Mouse (Mus musculus) ES-Bruce4 (cell line): ENCODE data around the gene Il17re. TPM values are rescaled to one million over a fixed set of nuclear protein-coding genes. Genes with fewer than 3 reads are reported as not detected.

Experiments
- H3K27ac ChIP-seq: 2 replicates; pipeline ENCODE4 v1.5.1; 2012; ENCODE audit warnings: low read length, inconsistent platforms; ENCODE audit not compliant: insufficient read depth
- H3K27me3 ChIP-seq: 2 replicates; pipeline ENCODE4 v1.6.1; 2012; ENCODE audit warnings: mild to moderate bottlenecking, low read length, inconsistent platforms; ENCODE audit not compliant: control insufficient read depth, poor library complexity, insufficient read depth, severe bottlenecking
- H3K36me3 ChIP-seq: 2 replicates; pipeline ENCODE4 v1.6.1; 2012; ENCODE audit warnings: inconsistent platforms, mild to moderate bottlenecking, low read length, moderate library complexity; ENCODE audit not compliant: control insufficient read depth, poor library complexity, insufficient read depth, severe bottlenecking
- H3K4me1 ChIP-seq: one replicate; pipeline ENCODE4 v1.8.1; 2011; ENCODE audit warnings: low read length; ENCODE audit not compliant: control insufficient read depth, insufficient read depth
- H3K4me3 ChIP-seq: 2 replicates; pipeline ENCODE4 v1.5.1; 2011; ENCODE audit warnings: low read depth, mild to moderate bottlenecking, low read length
- H3K9ac ChIP-seq: 2 replicates; pipeline ENCODE4 v1.6.1; 2012; ENCODE audit warnings: low read depth, mild to moderate bottlenecking, inconsistent platforms; ENCODE audit not compliant: poor library complexity, severe bottlenecking
- H3K9me3 ChIP-seq: replicated peaks from 2 replicates; pipeline ENCODE4 v1.6.1; 2012; ENCODE audit warnings: mild to moderate bottlenecking, low read length, inconsistent platforms; ENCODE audit not compliant: control insufficient read depth, poor library complexity, insufficient read depth, severe bottlenecking
- CTCF ChIP-seq: IDR thresholded peaks from one replicate; pipeline ENCODE4 v1.8.1; 2011; ENCODE audit warnings: low read depth, low read length
- EP300 ChIP-seq: IDR thresholded peaks from 2 replicates; pipeline ENCODE4 v1.6.1; 2011; ENCODE audit warnings: low read depth, low read length; ENCODE audit not compliant: insufficient read depth
- POLR2A ChIP-seq: IDR thresholded peaks from one replicate; pipeline ENCODE4 v1.8.1; 2011; ENCODE audit warnings: low read length; ENCODE audit not compliant: insufficient read depth
- polyA plus RNA-seq: library from polyadenylated mRNA; stranded (reverse); fragments of >200 nt; gene quantifications from 2 replicates; pipeline ENCODE4 v1.2.4, GENCODE M21; 2011; ENCODE audit warnings: low read depth; ENCODE audit not compliant: missing spikeins, insufficient read depth, insufficient read length

Il17re gene
- polyA plus RNA-seq, 1 experiment, result 3.1 TPM

DNA sequence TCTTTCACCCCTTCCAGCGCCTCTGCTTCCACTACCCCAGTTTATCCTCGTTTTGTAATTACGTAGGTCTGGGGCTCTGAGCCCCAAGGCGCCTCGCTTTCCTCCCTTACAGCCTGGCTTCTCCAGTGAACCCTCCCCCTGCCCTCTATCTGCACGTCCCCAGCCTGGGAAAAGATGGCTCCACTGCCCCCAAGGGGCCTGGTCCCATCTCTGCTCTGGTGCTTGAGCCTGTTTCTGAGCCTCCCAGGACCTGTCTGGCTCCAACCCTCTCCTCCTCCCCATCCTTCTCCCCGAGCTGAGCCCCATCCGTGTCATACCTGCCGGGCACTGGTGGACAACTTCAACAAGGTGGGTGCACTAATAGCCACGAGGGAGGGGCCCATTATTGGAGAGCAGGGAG lies 25.4 kb downstream of the Il17re start:
- peak overlapping the region; percentile 64 for H3K4me3 ChIP-seq
- no peaks in the 10 kb centered on the region for H3K27me3 ChIP-seq
- no peak for TF ChIP-seq CTCF
- no peak for TF ChIP-seq EP300
- TF ChIP-seq POLR2A, result no peak
- H3K36me3 ChIP-seq, result no peaks in the 10 kb centered on the region
- peak overlapping the region; percentile 81 for H3K27ac ChIP-seq
- H3K9ac ChIP-seq, result peak overlapping the region; percentile 70
- peaks cover 8% of the 10 kb centered on the region for H3K4me1 ChIP-seq
- H3K9me3 ChIP-seq, result no peaks in the 10 kb centered on the region

DNA sequence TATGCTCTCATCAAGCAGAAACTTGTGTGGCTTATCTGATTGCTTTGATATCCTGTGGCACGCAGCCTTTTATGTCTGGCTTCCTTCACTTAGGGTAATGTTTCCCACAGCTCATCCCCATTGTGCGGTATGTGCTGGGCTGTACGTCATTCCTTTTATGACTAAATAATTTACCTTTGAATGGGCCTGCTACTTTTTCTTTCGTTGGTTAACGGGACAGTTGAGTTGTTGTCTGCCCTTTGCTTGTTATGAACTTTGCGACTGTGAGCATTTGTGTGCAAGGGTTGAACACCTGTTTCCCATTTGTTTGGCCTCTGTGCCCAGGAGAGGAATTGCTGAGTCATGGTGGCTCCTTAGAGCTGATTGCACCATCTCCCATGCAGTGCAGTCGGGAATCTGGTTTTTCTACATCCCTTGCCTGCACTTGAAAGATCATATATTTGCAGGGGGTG lies 28.9 kb downstream of the Il17re start:
- H3K36me3 ChIP-seq, result no peaks in the 10 kb centered on the region
- H3K4me3 ChIP-seq, result no peak overlapping the region
- H3K27ac ChIP-seq, result peak overlapping the region; percentile 81
- TF ChIP-seq POLR2A (no peak), CTCF (no peak), EP300 (peak; percentile 76)
- no peaks in the 10 kb centered on the region for H3K9me3 ChIP-seq
- peaks cover 8% of the 10 kb centered on the region for H3K4me1 ChIP-seq
- no peaks in the 10 kb centered on the region for H3K27me3 ChIP-seq
- H3K9ac ChIP-seq, result peak overlapping the region; percentile 19

DNA sequence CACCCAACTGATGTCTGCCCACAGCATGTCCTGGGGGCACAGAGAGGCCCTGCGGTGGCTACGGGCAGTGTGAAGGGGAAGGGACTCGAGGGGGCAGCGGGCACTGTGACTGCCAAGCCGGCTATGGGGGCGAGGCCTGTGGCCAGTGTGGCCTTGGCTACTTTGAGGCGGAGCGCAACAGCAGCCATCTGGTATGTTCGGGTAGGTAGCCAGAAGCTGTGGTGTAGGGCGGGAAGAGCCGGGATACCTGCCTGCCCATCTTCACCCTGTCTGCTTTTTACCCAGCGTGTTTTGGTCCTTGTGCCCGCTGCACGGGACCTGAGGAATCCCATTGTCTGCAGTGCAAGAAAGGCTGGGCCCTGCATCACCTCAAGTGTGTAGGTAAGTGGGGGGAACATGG lies 31.1 kb downstream of the Il17re start:
- H3K9me3 ChIP-seq, result no peaks in the 10 kb centered on the region
- no peak overlapping the region for H3K27ac ChIP-seq
- peaks cover 8% of the 10 kb centered on the region for H3K4me1 ChIP-seq
- no peaks in the 10 kb centered on the region for H3K36me3 ChIP-seq
- H3K4me3 ChIP-seq, result no peak overlapping the region
- TF ChIP-seq CTCF (no peak), EP300 (no peak), POLR2A (no peak)
- no peak overlapping the region for H3K9ac ChIP-seq
- H3K27me3 ChIP-seq, result no peaks in the 10 kb centered on the region

DNA sequence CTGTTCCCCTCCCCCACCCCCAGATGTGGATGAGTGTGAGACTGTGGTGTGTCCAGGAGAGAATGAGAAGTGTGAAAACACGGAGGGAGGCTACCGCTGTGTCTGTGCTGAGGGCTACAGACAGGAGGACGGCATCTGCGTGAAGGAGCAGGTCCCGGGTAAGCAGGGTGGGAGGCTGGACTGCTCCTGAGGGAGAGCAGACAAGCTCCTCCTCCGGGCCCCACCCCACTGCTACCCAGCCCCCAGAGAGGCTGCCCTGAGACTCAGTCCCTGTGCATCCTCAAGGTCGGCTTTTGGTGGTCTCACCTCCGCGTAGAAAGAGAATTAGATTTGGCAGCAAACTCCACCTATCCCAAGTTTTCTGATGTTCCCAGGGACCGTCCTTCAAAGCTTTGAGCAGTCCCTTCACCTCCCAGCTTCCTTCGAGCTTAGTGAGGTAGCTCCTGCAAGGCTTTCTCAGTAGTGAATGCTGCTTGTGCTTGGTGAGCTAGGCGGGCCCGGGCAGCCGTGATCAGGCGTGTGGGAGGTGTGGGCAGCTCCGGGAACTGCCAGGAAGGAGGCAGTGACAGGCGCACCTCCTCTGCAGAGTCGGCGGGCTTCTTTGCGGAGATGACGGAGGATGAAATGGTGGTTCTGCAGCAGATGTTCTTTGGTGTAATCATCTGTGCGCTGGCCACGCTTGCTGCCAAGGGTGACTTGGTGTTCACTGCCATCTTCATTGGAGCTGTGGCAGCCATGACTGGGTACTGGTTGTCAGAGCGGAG lies 34.0 kb downstream of the Il17re start:
- no peaks in the 10 kb centered on the region for H3K36me3 ChIP-seq
- H3K27ac ChIP-seq, result no peak overlapping the region
- H3K27me3 ChIP-seq, result no peaks in the 10 kb centered on the region
- TF ChIP-seq CTCF (no peak), EP300 (no peak), POLR2A (no peak)
- peak overlapping the region; percentile 20 for H3K4me3 ChIP-seq
- no peak overlapping the region for H3K9ac ChIP-seq
- no peaks in the 10 kb centered on the region for H3K9me3 ChIP-seq
- peaks cover 8% of the 10 kb centered on the region for H3K4me1 ChIP-seq

DNA sequence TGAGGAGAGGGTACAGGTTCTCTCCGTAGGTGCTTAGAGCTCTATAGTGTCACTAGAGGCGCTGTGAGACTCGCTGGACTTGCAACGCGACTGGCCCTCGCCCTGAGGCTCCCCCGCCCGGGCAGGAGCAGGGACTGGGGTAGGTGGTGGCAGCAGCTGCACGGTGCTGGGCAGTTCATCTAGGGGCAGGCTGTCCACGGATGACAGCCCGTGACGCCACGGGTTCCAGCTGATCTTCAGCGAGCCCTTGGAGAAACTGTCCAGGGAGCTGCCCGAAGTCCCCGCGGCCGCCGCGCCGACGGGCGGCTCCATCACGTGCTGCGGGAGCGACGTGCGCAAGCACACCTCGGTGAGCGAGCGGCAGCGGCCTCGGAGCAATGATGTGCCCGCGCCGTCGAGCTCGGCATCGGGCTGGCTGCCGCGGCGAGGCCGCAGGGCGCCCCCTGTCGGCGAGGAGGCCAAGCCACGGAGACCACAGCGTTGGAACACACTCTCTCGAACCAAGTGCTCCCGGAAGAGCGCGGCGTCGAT lies 36.0 kb downstream of the Il17re start:
- Histone ChIP-seq H3K9ac (peak overlapping the region; percentile 44), H3K27ac (no peak overlapping the region), H3K4me3 (peak overlapping the region; percentile 60), H3K4me1 (no peaks in the 10 kb centered on the region), H3K27me3 (no peaks in the 10 kb centered on the region), H3K9me3 (no peaks in the 10 kb centered on the region), H3K36me3 (no peaks in the 10 kb centered on the region)
- TF ChIP-seq POLR2A, result no peak
- 0 out of 2 replicates have a peak, but pooled peaks have one; percentile 19 for TF ChIP-seq EP300
- TF ChIP-seq CTCF, result peak; percentile 91

DNA sequence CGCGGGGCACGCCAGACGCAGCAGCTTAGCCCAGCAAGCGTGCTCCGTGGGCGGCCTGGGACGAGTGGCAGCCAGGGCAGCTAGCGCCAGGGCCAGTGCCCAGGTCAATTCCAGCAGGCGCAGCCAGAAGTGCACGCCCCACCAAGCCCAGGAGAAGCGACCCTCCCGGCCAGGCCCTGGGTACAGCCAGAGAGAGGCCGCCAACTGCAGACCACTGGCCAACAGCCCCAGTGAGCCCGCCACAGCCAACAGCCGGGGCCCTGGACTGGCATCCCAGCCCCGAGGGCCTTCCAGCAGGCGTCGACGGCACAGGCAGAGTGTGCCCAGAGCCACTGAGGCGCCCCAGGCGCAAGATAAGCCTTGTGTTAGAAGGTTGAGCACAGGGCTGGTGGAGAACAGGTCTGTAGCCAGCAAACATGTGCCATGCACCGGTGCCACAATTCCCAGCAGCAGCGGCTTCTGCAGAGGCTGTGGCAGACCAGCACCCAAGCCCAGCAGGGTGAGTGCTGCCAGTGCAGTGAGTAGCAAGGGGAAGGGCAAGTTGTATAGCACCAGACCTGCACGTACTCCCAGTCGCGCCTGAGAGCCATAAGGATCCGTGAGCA lies 36.9 kb downstream of the Il17re start:
- Histone ChIP-seq H3K27ac (no peak overlapping the region), H3K4me1 (no peaks in the 10 kb centered on the region), H3K36me3 (no peaks in the 10 kb centered on the region), H3K4me3 (peak overlapping the region; percentile 39), H3K9ac (peak overlapping the region; percentile 44), H3K27me3 (no peaks in the 10 kb centered on the region), H3K9me3 (no peaks in the 10 kb centered on the region)
- TF ChIP-seq CTCF (no peak), EP300 (no peak)
